Mouse (Mus musculus) stomach, postnatal 0 days (tissue): ENCODE data around the gene Asphd1.

Experiments used
- CTCF ChIP-seq: IDR thresholded peaks from 2 replicates; pipeline ENCODE4 v1.5.1; 2016; ENCODE audit warnings: antibody characterized with exemption, low read depth, mild to moderate bottlenecking, moderate library complexity
- EP300 ChIP-seq: optimal IDR thresholded peaks from 2 replicates; pipeline ENCODE3; 2016; ENCODE audit warnings: antibody characterized with exemption

DNA sequence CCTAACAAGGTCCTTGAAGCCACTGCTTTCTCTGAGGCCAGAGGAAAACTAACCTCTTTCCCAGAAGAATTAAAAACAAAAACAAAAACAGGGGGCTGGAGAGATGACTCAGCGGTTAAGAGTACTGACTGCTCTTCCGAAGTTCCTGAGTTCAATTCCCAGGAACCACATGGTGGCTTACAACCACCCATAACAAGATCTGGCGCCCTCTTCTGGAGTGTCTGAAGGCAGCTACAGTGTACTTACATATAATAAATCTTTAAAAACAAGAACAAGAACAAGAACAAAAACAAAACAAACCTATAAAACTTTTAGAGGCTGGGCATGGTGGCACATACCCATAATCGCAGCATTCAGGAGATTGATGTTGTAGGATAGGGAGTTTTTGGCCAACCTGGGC, 47.1 kb upstream of the Asphd1 start:
- TF ChIP-seq CTCF (peak; percentile 48), EP300 (no peak)
